ENCODE assay signal across 8 mouse cellular contexts in the genomic region with DNA sequence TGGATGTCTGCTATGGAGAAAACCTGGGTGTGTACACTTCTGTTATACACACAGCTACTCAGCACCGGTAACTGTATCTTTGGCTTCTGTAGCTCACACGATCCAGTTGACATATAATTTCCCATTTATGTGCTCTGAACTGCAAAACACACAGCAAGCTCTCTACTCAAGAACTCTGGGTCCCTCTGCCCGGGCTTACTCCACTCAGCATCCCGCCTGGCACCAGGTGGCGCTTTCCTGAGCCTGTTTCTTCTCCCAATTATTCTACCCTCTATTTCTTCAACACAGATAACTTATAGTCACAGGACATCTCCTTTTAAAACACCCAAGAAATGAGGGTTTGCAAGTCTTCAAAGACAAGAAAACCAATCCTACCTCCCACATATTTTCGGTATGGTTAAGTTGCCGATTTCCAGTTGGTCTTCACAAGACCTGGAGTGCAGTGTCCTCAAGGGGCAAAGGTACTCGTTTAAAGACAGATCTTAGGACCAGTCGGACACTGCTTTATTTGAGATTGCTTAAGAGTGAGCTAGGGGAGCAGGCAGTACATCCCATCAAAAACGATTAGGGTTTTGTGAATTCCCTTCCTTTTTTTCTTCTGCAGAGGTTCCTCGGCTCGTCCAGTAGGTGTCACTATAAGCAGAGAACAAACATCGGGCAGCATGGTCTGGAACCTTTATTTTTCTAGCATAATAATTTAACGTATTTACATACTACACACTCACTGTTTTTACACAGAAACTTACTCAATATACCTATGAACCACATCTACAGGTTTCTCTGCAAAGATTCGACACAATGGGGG. TPM values are rescaled to one million over a fixed set of nuclear protein-coding genes. Genes with fewer than 3 reads are reported as not detected.
DNase-seq lines count a peak whose midpoint lies in the region; ATAC-seq and TF ChIP-seq lines count a peak whose summit lies in the region.

No protein-coding gene starts in this region.

- no peak for ATAC-seq in liver, embryonic 12.5 days

- no peaks in the 10 kb centered on the region for H3K36me3 ChIP-seq in liver, adult 2 months (ENCODE audit: control insufficient read depth, insufficient read depth, low read length)
- 0 out of 2 replicates have a peak, but pooled peaks cover 4% of the 10 kb centered on the region for H3K36me3 ChIP-seq in liver, embryonic 12.5 days

- peaks cover 1% of the 10 kb centered on the region; the same call in 1 of the 2 replicates for H3K4me1 ChIP-seq in liver, adult 2 months (ENCODE audit: control insufficient read depth, insufficient read depth, low read length)
- no peaks in the 10 kb centered on the region for H3K4me1 ChIP-seq in liver, embryonic 12.5 days
- H3K4me1 ChIP-seq in cortical plate, adult 2 months (ENCODE audit: control insufficient read depth, insufficient read depth, low read length): no peaks in the 10 kb centered on the region

- peak; percentile 7 for DNase-seq in adrenal gland, postnatal 25 days
- no peak for DNase-seq in adrenal gland, adult 2 months
- no peak for DNase-seq in liver, adult 2 months (ENCODE audit: extremely low read depth, low read depth, low spot score)
- DNase-seq in kidney, postnatal 4 days: peak; percentile 40 to 49
- no peak for DNase-seq in frontal cortex, postnatal 10 days (ENCODE audit: low spot score in 2 of 2)
- no peak for DNase-seq in spleen, postnatal 36 days (ENCODE audit: low spot score in 2 of 2)

- no peaks in the 10 kb centered on the region for H3K79me2 ChIP-seq in liver, adult 2 months (ENCODE audit: control insufficient read depth, insufficient read depth, low read length)

- TF ChIP-seq CTCF in liver, adult 2 months (IDR thresholded peaks at IDR 0.05; ENCODE audit: low read depth, low read length): peak; percentile 53; the same call in 1 of the 2 replicates
- TF ChIP-seq CTCF in cortical plate, adult 2 months (IDR thresholded peaks at IDR 0.05; ENCODE audit: extremely low read depth, insufficient read depth, low read length): peak; percentile 58; the same call in 1 of the 2 replicates

- no peaks in the 10 kb centered on the region for H3K9me3 ChIP-seq in liver, embryonic 12.5 days (replicated peaks)

- H3K27ac ChIP-seq in liver, adult 2 months (replicated peaks; ENCODE audit: insufficient read depth, low read depth, low read length): no peak overlapping the region
- H3K27ac ChIP-seq in liver, embryonic 12.5 days: no peak overlapping the region
- no peak overlapping the region for H3K27ac ChIP-seq in cortical plate, adult 2 months (ENCODE audit: insufficient read depth, low read length)

- no peak overlapping the region for H3K4me3 ChIP-seq in liver, adult 2 months (ENCODE audit: insufficient read depth, low read depth, low read length)
- no peak overlapping the region for H3K4me3 ChIP-seq in liver, embryonic 12.5 days
- H3K4me3 ChIP-seq in cortical plate, adult 2 months (ENCODE audit: insufficient read depth, low read length): no peak overlapping the region

- TF ChIP-seq POLR2A in liver, adult 2 months (IDR thresholded peaks at IDR 0.05; ENCODE audit: extremely low read depth, insufficient read depth, low read length): no peak
- TF ChIP-seq POLR2A in cortical plate, adult 2 months (IDR thresholded peaks at IDR 0.05; ENCODE audit: extremely low read depth, insufficient read depth, low read length): no peak

- 42% methylated on average over 15 of the region's 15 CpGs for WGBS in liver, adult 2 months
- 37% methylated on average over 15 of the region's 15 CpGs for WGBS in liver, embryonic 12.5 days (ENCODE audit: insufficient replicate concordance)

- H3K4me2 ChIP-seq in liver, embryonic 12.5 days: no peak overlapping the region

- no peak overlapping the region for H3K9ac ChIP-seq in liver, adult 2 months (ENCODE audit: low read depth, low read length)
- no peak overlapping the region for H3K9ac ChIP-seq in liver, embryonic 12.5 days

- H3K27me3 ChIP-seq in liver, adult 2 months (ENCODE audit: control insufficient read depth, insufficient read depth, low read length): no peaks in the 10 kb centered on the region
- H3K27me3 ChIP-seq in liver, embryonic 12.5 days (replicated peaks): no peaks in the 10 kb centered on the region

RNA-seq across cellular contexts. Expression of a gene that starts 26.6 kb away (rescaled TPM):
- total RNA-seq in adrenal gland, postnatal 25 days (2021): 12.5 and 18.1 TPM in 2 replicates
- 10 to 100 TPM; 12.3 to 16.4 TPM for total RNA-seq in adrenal gland, adult 2 months (2021)
- 60.9 and 81.7 TPM in 2 replicates for polyA plus RNA-seq in adrenal gland, adult 2 months (2012; rRNA removed)
- total RNA-seq in liver, adult 2 months (2014; rRNA removed): 1.6 and 1.7 TPM in 2 replicates
- polyA plus RNA-seq in liver, adult 2 months (2012; rRNA removed): 1.7 and 2.6 TPM in 2 replicates
- polyA plus RNA-seq in liver, embryonic 12.5 days (2016; fragmentation: Nextera tagmentation; extraction: Ambion mirVana): 2.7 and 3.1 TPM in 2 replicates
- polyA plus RNA-seq in cortical plate, adult 2 months (2012; rRNA removed): 39.5 and 40.4 TPM in 2 replicates

Comparison
In these comparisons a context has a peak if more than half of its experiments do, and no peak if none do; other contexts are left out.
1. DNase-seq: peak in adrenal gland, postnatal 25 days (single experiment) and kidney, postnatal 4 days (2 of 2); none in adrenal gland, adult 2 months (single experiment), liver, adult 2 months (single experiment), frontal cortex, postnatal 10 days (0 of 2) and spleen, postnatal 36 days (0 of 2).